Mouse (Mus musculus): Measurements from ENCODE around the gene Nfyb.

- TF ChIP-seq CTCF (IDR thresholded peaks at IDR 0.05; ENCODE audit: low read depth) = no peak
- TF ChIP-seq EP300 (IDR thresholded peaks at IDR 0.05; ENCODE audit: low read depth) = no peak
Measured at GRCm38 (mm10) chr10:82757341-82757740, 6.6 kb downstream of the Nfyb start.

Measured in liver, postnatal 0 days (tissue).